Mouse (Mus musculus): ENCODE results near the gene Axdnd1.
"Not testable (repeated sequence)": the region's sequence is repeated elsewhere in the genome, so short reads cannot be mapped to it uniquely, and the experiment has no call there.

The Axdnd1 gene

GRCm38 (mm10) chr1:156340847-156341246 is 80.1 kb downstream of the Axdnd1 start:
- no peak for DNase-seq (ENCODE audit: low read depth, low spot score)

- no peak for DNase-seq (ENCODE audit: low read depth, low spot score)
Observed at GRCm38 (mm10) chr1:156323126-156323525, 97.8 kb downstream of the Axdnd1 start.

GRCm38 (mm10) chr1:156310630-156311029 is 110.3 kb downstream of the Axdnd1 start, which contains the start of gene Nphs2:
Nphs2 (plus strand) TSS chr1:156310727.
- no peak for DNase-seq (ENCODE audit: low read depth, low spot score)

GRCm38 (mm10) chr1:156308595-156308994 is 112.4 kb downstream of the Axdnd1 start:
- DNase-seq (ENCODE audit: low read depth, low spot score), result no peak

- DNase-seq (ENCODE audit: low read depth, low spot score), result no peak
Observed at GRCm38 (mm10) chr1:156302911-156303749, 117.8 kb downstream of the Axdnd1 start, which contains the start of gene Tdrd5. Tdrd5 (minus strand) TSS chr1:156303664.

- no peak for DNase-seq (ENCODE audit: low read depth, low spot score)
Observed at GRCm38 (mm10) chr1:156290016-156290415, 130.9 kb downstream of the Axdnd1 start.

GRCm38 (mm10) chr1:156289222-156289587 is 131.8 kb downstream of the Axdnd1 start:
- not testable (repeated sequence) for DNase-seq (ENCODE audit: low read depth, low spot score)

GRCm38 (mm10) chr1:156288556-156289221 is 132.3 kb downstream of the Axdnd1 start:
- no peak for DNase-seq (ENCODE audit: low read depth, low spot score)

GRCm38 (mm10) chr1:156285541-156285896 is 135.4 kb downstream of the Axdnd1 start:
- DNase-seq (ENCODE audit: low read depth, low spot score), result no peak

- no peak for DNase-seq (ENCODE audit: low read depth, low spot score)
Observed at GRCm38 (mm10) chr1:156284851-156285540, 136.0 kb downstream of the Axdnd1 start.

GRCm38 (mm10) chr1:156284207-156284606 is 136.8 kb downstream of the Axdnd1 start:
- no peak for DNase-seq (ENCODE audit: low read depth, low spot score)

GRCm38 (mm10) chr1:156280131-156280530 is 140.8 kb downstream of the Axdnd1 start:
- DNase-seq (ENCODE audit: low read depth, low spot score), result no peak

GRCm38 (mm10) chr1:156273647-156274046 is 147.3 kb downstream of the Axdnd1 start:
- DNase-seq (ENCODE audit: low read depth, low spot score), result no peak

Measured in WW6 (cell line).